Mouse (Mus musculus) mature B cell (primary cell): Measurements from ENCODE around the gene Map7.

Experiments
- in situ Hi-C: fragments of 300-500 bp; cut with MboI; formaldehyde crosslinking; loops from 2 replicates; pipeline ENCODE4 v1.14.3; 2019

The Map7 gene

GRCm38 (mm10) chr10:20234466-20234865 is 86.2 kb downstream of the Map7 start:
- in situ Hi-C loops, result no loop called here

GRCm38 (mm10) chr10:20235656-20236055 is 87.4 kb downstream of the Map7 start:
- in situ Hi-C loops, result no loop called here

- in situ Hi-C loops, result no loop called here
Measured at GRCm38 (mm10) chr10:20236241-20236640, 88.0 kb downstream of the Map7 start.

GRCm38 (mm10) chr10:20238281-20238680 is 90.0 kb downstream of the Map7 start:
- in situ Hi-C loops, result no loop called here

- in situ Hi-C loops, result no loop called here
Measured at GRCm38 (mm10) chr10:20240858-20241257, 92.6 kb downstream of the Map7 start.

- in situ Hi-C loops, result no loop called here
Measured at GRCm38 (mm10) chr10:20243321-20243720, 95.0 kb downstream of the Map7 start.

- in situ Hi-C loops, result no loop called here
Measured at GRCm38 (mm10) chr10:20245082-20245481, 96.8 kb downstream of the Map7 start.

GRCm38 (mm10) chr10:20249091-20249490 is 100.8 kb downstream of the Map7 start:
- in situ Hi-C loops, result no loop called here

GRCm38 (mm10) chr10:20255579-20255978 is 107.3 kb downstream of the Map7 start:
- in situ Hi-C loops, result no loop called here

- in situ Hi-C loops, result no loop called here
Measured at GRCm38 (mm10) chr10:20257054-20257643, 108.9 kb downstream of the Map7 start.

GRCm38 (mm10) chr10:20257721-20258720 is 109.8 kb downstream of the Map7 start:
- in situ Hi-C loops, result no loop called here

GRCm38 (mm10) chr10:20259476-20259875 is 111.2 kb downstream of the Map7 start:
- in situ Hi-C loops, result no loop called here

- in situ Hi-C loops, result no loop called here
Measured at GRCm38 (mm10) chr10:20262896-20263295, 114.6 kb downstream of the Map7 start.

- in situ Hi-C loops, result no loop called here
Measured at GRCm38 (mm10) chr10:20264479-20264878, 116.2 kb downstream of the Map7 start.

- in situ Hi-C loops, result no loop called here
Measured at GRCm38 (mm10) chr10:20267032-20267431, 118.8 kb downstream of the Map7 start.

- in situ Hi-C loops, result no loop called here
Measured at GRCm38 (mm10) chr10:20268945-20269344, 120.7 kb downstream of the Map7 start.

- in situ Hi-C loops, result no loop called here
Measured at GRCm38 (mm10) chr10:20272380-20272779, 124.1 kb downstream of the Map7 start.

GRCm38 (mm10) chr10:20273278-20273677 is 125.0 kb downstream of the Map7 start:
- in situ Hi-C loops, result no loop called here

- in situ Hi-C loops, result no loop called here
Measured at GRCm38 (mm10) chr10:20274022-20274421, 125.8 kb downstream of the Map7 start.

- in situ Hi-C loops, result no loop called here
Measured at GRCm38 (mm10) chr10:20281456-20281855, 133.2 kb downstream of the Map7 start.

- in situ Hi-C loops, result no loop called here
Measured at GRCm38 (mm10) chr10:20285289-20285975, 137.2 kb downstream of the Map7 start.
